Mouse (Mus musculus) small intestine, adult 2 months (tissue): ENCODE measurements around the gene Amer1.

Source experiments
- CTCF ChIP-seq: fragments of 200-500 bp; IDR thresholded peaks from 2 replicates; pipeline ENCODE4 v1.5.1; 2012; ENCODE audit warnings: low read depth, mild to moderate bottlenecking, control low read depth, inconsistent platforms, low read length, moderate library complexity, mixed read lengths; ENCODE audit not compliant: insufficient replicate concordance, insufficient read length; ENCODE audit errors: extremely low read depth
- POLR2A ChIP-seq: fragments of 200-500 bp; IDR thresholded peaks from 2 replicates; pipeline ENCODE4 v1.6.1; 2012; ENCODE audit warnings: low read depth, mild to moderate bottlenecking, control low read depth, inconsistent platforms, low read length, moderate library complexity

DNA sequence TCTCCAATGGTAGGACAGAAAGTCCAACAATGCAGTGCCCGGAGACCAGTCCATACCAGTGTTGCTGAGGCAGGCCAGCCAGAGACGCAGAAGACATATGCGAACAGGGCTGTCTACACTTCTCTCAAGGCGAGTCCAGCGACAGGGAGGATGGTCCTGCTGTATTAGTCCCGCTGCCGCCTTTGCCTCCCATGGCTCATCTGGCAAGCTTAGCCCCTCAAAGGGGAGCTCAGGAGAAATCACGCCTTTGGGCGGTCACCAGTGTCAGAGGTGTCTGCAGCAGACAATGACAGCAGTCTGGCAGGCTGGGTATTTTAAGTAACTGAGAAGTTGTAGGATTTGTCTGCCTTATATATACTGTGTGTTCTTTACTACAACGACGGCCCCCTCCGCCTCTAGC lies 1.3 kb downstream of the Amer1 start:
- TF ChIP-seq CTCF (no peak), POLR2A (no peak)
